Mouse (Mus musculus) heart, postnatal 0 days (tissue): ENCODE measurements at regions not wholly inside any gene's neighbourhood (a gene's known extent, or its start where the extent isn't known, plus 50 kb on each side); places are given as distances from the start of the nearest gene placed in this dataset.

ENCODE experiments used
- CTCF ChIP-seq: IDR thresholded peaks from 2 replicates; pipeline ENCODE4 v1.5.1; 2016; ENCODE audit warnings: antibody characterized with exemption, control low read depth, low read depth
- EP300 ChIP-seq: IDR thresholded peaks from 2 replicates; pipeline ENCODE4 v1.6.1; 2016; ENCODE audit warnings: antibody characterized with exemption, low read depth

GRCm38 (mm10) chr13:37176526-37176925 lies 126.5 kb upstream of the F13a1 start:
- no peak for TF ChIP-seq CTCF
- no peak for TF ChIP-seq EP300
